Mouse (Mus musculus) neural tube, embryonic 14.5 days (tissue): ENCODE data around the gene Tcp10b. TPM values are rescaled to one million over a fixed set of nuclear protein-coding genes. Genes with fewer than 3 reads are reported as not detected.
"Not testable (repeated sequence)": the region's sequence is repeated elsewhere in the genome, so short reads cannot be mapped to it uniquely, and the experiment has no call there.

Experiments
- ATAC-seq: fragments of 200-750 bp; cut with Nextera tagmentation; 2 replicates; pipeline ENCODE4 v1.8.0; 2017; ENCODE audit warnings: low read depth, mild to moderate bottlenecking, moderate TSS enrichment, moderate library complexity
- H3K27ac ChIP-seq: fragments of 300-500 bp; sonication (generic); 2 replicates; pipeline ENCODE4 v1.5.1; 2014; ENCODE audit warnings: low read depth, mild to moderate bottlenecking, control low read depth, low read length, moderate library complexity, mixed read lengths
- H3K27me3 ChIP-seq: fragments of 300-500 bp; sonication (generic); 2 replicates; pipeline ENCODE4 v1.6.1; 2014; ENCODE audit warnings: low read length; ENCODE audit not compliant: control insufficient read depth, insufficient read depth
- H3K36me3 ChIP-seq: fragments of 300-500 bp; sonication (generic); 2 replicates; pipeline ENCODE4 v1.6.1; 2014; ENCODE audit warnings: low read length, mixed read lengths; ENCODE audit not compliant: control insufficient read depth, insufficient read depth
- H3K4me1 ChIP-seq: fragments of 300-500 bp; sonication (generic); 2 replicates; pipeline ENCODE4 v1.6.1; 2014; ENCODE audit warnings: low read length; ENCODE audit not compliant: control insufficient read depth, insufficient read depth
- H3K4me2 ChIP-seq: fragments of 300-500 bp; sonication (generic); 2 replicates; pipeline ENCODE4 v1.6.1; 2014; ENCODE audit warnings: mild to moderate bottlenecking, low read depth, low read length, control low read depth
- H3K4me3 ChIP-seq: fragments of 300-500 bp; sonication (generic); 2 replicates; pipeline ENCODE4 v1.5.1; 2014; ENCODE audit warnings: low read depth, low read length, control low read depth, mixed read lengths
- H3K9ac ChIP-seq: fragments of 300-500 bp; sonication (generic); replicated peaks from 2 replicates; pipeline ENCODE4 v1.6.1; 2014; ENCODE audit warnings: low read depth, mild to moderate bottlenecking, control low read depth, low read length, mixed read lengths
- H3K9me3 ChIP-seq: fragments of 300-500 bp; sonication (generic); 2 replicates; pipeline ENCODE4 v1.6.1; 2016; ENCODE audit warnings: low read length; ENCODE audit not compliant: control insufficient read depth
- WGBS: fragments of 180-500 bp; shearing (Covaris S2); extraction: QIAGEN DNeasy Blood & Tissue Kit; methylation state at CpG from one replicate; pipeline ENCODE4 v1.1.7; 2014; 5-methylcytosine and 5-hydroxymethylcytosine counted together
- polyA plus RNA-seq: library from polyadenylated mRNA; unstranded; fragments of >200 nt; fragmentation: Nextera tagmentation; extraction: Ambion mirVana; gene quantifications from 2 replicates; pipeline ENCODE4 v1.2.1, GENCODE M21; 2014

Gene Tcp10b
- polyA plus RNA-seq, 1 experiment from 2014 or later, result 0.42 TPM

DNA sequence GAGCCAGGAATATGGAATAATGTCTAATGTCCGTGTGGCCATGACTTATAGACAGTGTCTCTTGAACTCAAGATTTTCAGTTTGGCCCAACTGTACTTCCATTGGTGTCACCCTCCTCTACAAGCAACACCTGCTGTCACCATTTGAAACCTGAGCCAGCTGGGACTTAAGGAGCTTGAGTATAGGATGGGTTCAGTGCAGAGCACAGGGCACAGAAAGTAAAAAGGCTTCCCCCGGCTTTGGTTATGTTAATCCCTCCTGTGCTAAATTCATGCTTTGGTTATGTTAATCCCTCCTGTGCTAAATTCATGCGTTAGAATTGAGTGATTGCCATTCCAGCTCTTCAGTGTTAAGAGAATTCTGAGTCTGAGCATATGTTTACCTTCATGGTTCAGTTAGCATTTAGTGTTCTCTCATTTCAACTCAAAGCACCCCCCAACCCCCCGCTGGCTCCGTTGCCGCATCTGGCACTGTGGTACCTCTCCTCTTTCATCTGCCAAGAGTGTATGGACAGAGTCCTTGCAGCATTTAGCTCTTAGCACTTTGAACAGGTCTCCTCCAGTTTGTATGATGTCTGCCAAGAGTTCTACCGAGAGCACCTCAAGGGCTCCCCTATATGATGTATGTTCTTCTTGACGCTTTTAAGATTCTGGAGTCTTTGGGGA, 31.3 kb downstream of the Tcp10b start:
- H3K27me3 ChIP-seq, H3K4me3 ChIP-seq, ATAC-seq, H3K9ac ChIP-seq, H3K9me3 ChIP-seq, H3K27ac ChIP-seq, H3K4me2 ChIP-seq, H3K4me1 ChIP-seq, H3K36me3 ChIP-seq: not testable (repeated sequence)
- 67% methylated on average over 5 of the region's 8 CpGs for WGBS

DNA sequence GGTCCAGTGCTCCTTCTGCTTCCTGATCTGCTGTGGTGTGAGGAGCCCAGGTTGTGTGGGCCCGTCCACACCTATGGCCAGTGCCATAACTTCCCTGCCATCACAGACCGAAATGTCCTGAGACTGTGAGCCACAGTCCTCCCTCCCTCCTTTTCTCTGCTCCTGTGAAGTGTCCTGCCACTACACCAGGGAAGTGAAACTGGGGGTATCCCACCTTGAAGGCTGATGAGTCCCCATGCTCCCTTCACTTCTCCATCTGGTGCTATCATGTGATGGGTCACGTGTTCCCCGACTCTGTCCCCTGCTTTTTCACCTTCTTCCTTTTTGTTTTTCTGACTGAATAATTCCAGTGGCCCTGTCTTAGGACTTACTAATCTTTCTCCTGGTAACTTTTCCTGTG, 32.1 kb downstream of the Tcp10b start:
- not testable (repeated sequence) for H3K9me3 ChIP-seq, H3K4me3 ChIP-seq, H3K27me3 ChIP-seq, H3K4me1 ChIP-seq, ATAC-seq, H3K9ac ChIP-seq, H3K36me3 ChIP-seq, H3K4me2 ChIP-seq, H3K27ac ChIP-seq
- WGBS, result 93% methylated on average over 2 of the region's 4 CpGs

GRCm38 (mm10) chr17:13106563-13106962, 45.7 kb downstream of the Tcp10b start:
- H3K4me3 ChIP-seq, H3K27ac ChIP-seq, ATAC-seq, H3K9me3 ChIP-seq, H3K36me3 ChIP-seq, H3K4me2 ChIP-seq, H3K9ac ChIP-seq, H3K4me1 ChIP-seq, H3K27me3 ChIP-seq: not testable (repeated sequence)
- 90% methylated on average over 4 of the region's 5 CpGs for WGBS

GRCm38 (mm10) chr17:13112504-13113291, 51.8 kb downstream of the Tcp10b start:
- H3K9ac ChIP-seq, H3K27me3 ChIP-seq, H3K4me1 ChIP-seq, H3K9me3 ChIP-seq, H3K27ac ChIP-seq, H3K4me2 ChIP-seq, H3K4me3 ChIP-seq, H3K36me3 ChIP-seq: not testable (repeated sequence)
- WGBS, result 64% methylated on average over 2 of the region's 9 CpGs
- ATAC-seq, result peak; percentile 81

GRCm38 (mm10) chr17:13123308-13124038, 62.6 kb downstream of the Tcp10b start:
- not testable (repeated sequence) for H3K27me3 ChIP-seq, H3K4me1 ChIP-seq, H3K4me3 ChIP-seq, H3K9me3 ChIP-seq, H3K9ac ChIP-seq, H3K27ac ChIP-seq, H3K4me2 ChIP-seq, ATAC-seq, H3K36me3 ChIP-seq
- no CpG with 5 or more reads among the region's 5 CpGs for WGBS

GRCm38 (mm10) chr17:13124241-13124640, 63.3 kb downstream of the Tcp10b start:
- not testable (repeated sequence) for H3K4me2 ChIP-seq, H3K4me1 ChIP-seq, H3K27me3 ChIP-seq, H3K9ac ChIP-seq, H3K9me3 ChIP-seq, H3K4me3 ChIP-seq, H3K27ac ChIP-seq, H3K36me3 ChIP-seq
- WGBS, result 35% methylated on average over 2 of the region's 3 CpGs
- peak; percentile 21; the same call in 1 of the 2 replicates for ATAC-seq

DNA sequence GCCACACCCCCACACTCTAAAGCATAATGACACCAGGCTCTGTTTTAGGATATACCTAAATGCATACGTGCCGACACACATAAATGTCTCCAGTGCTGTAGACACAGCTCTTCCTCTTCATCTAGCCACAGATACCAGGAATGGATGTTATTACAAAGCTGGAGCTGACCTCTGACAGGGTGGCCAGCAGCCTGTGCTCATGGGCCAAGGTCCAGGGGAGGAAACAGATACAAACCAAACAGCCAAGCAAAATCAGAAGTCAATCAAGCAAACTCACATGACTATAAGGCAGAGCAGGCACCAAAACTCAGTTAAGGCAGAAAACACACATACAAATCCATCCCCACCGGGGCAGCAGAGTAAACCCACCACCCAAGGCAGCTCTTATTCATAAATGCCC, 68.4 kb downstream of the Tcp10b start:
- not testable (repeated sequence) for H3K4me3 ChIP-seq, H3K9me3 ChIP-seq, H3K4me2 ChIP-seq, H3K27me3 ChIP-seq, H3K27ac ChIP-seq, H3K9ac ChIP-seq, ATAC-seq, H3K4me1 ChIP-seq, H3K36me3 ChIP-seq
- WGBS, result no CpG with 5 or more reads among the region's 3 CpGs

DNA sequence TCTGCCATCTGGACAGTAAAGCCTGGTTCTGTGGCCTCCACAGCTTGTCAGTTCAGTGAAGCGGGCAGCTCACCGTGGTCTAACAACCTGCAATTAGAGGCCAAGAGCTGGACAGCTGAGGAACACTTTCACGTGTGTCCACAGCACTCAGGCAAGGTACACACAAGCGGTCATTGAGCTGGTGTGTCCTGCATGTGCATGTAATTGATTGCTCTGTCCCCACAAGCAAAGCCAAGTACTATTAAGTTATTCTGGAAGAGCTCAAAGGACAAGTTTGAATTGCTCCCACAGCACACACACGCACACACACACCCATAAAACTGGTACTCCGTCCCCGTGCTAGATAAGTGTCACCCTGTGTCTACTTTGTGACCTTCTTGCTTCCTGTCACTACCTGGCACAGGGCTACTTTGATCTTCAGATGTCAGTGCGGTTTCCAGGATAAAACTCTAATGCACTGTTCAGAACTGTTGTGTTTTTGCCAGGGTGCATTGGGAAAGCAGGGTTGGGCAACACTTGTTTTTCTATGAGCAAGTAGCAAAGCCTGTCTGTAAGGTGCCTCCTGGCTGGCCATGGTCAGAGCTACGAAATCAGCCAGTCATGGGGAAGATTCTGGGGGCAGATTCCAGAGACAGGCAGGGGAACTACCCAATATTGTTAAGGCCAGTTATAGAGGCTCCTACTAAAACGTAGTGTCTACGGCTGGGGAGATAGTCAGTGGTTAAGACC, 69.0 kb downstream of the Tcp10b start:
- H3K27me3 ChIP-seq, ATAC-seq, H3K4me3 ChIP-seq, H3K9ac ChIP-seq, H3K36me3 ChIP-seq, H3K9me3 ChIP-seq, H3K4me1 ChIP-seq, H3K27ac ChIP-seq, H3K4me2 ChIP-seq: not testable (repeated sequence)
- WGBS, result 84% methylated on average over 9 of the region's 11 CpGs
